Mouse (Mus musculus): ENCODE data around the gene Tmem199. TPM values are rescaled to one million over a fixed set of nuclear protein-coding genes. Genes with fewer than 3 reads are reported as not detected.

Gene Tmem199
- polyA plus RNA-seq, 1 experiment from 2014 or later: 56.7 TPM

GRCm38 (mm10) chr11:78467515-78467914, 44.5 kb downstream of the Tmem199 start:
- no peak overlapping the region for H3K4me2 ChIP-seq
- ATAC-seq (replicated peaks; ENCODE audit: low FRiP score): no peak

DNA sequence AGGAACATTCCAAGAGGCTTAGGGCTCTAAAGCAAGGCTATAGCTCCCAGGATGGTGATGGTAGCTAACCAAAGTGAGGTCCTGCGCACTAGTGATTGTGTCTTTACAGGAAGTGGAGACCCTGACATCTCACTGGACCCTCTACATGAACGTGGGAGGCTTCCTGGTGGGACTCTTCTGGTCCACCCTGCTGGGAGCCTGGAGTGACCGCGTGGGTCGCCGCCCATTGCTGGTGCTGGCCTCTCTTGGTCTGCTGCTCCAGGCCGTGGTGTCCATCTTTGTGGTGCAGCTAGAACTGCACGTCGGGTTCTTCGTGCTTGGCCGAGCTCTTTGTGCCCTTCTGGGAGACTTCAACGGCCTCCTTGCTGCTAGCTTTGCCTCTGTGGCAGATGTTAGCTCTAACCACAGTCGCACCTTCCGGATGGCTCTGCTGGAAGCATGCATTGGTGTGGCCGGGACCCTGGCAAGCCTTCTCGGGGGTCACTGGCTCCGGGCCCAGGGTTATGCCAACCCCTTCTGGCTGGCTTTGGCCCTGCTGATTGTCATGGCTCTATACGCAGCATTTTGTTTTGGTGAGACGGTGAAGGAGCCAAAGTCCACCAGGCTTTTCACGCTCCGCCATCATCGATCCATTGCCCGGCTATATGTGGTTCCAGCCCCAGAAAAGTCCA, 45.6 kb downstream of the Tmem199 start:
- peak overlapping the region; percentile 84 for H3K9ac ChIP-seq
- WGBS: 66% methylated on average over 23 of the region's 23 CpGs
- H3K4me1 ChIP-seq: peaks cover 27% of the 10 kb centered on the region
- ATAC-seq (replicated peaks; ENCODE audit: low FRiP score): peak; percentile 23; the same call in 1 of the 2 replicates
- H3K27me3 ChIP-seq: no peaks in the 10 kb centered on the region
- no peaks in the 10 kb centered on the region for H3K36me3 ChIP-seq
- peak overlapping the region; percentile 81 for H3K4me3 ChIP-seq (replicated peaks)
- H3K27ac ChIP-seq: peak overlapping the region; percentile 97
- H3K4me2 ChIP-seq: peak overlapping the region; percentile 91
- no peaks in the 10 kb centered on the region for H3K9me3 ChIP-seq (replicated peaks)

More at GRCm38 (mm10) chr11:78467515-78467914, 44.5 kb downstream of the Tmem199 start:
- Histone ChIP-seq H3K9me3 (replicated peaks) (no peaks in the 10 kb centered on the region), H3K27ac (no peak overlapping the region), H3K27me3 (no peaks in the 10 kb centered on the region), H3K4me1 (peaks cover 27% of the 10 kb centered on the region), H3K4me3 (replicated peaks) (no peak overlapping the region), H3K36me3 (no peaks in the 10 kb centered on the region), H3K9ac (no peak overlapping the region)
- 69% methylated on average over 7 of the region's 7 CpGs for WGBS

DNA sequence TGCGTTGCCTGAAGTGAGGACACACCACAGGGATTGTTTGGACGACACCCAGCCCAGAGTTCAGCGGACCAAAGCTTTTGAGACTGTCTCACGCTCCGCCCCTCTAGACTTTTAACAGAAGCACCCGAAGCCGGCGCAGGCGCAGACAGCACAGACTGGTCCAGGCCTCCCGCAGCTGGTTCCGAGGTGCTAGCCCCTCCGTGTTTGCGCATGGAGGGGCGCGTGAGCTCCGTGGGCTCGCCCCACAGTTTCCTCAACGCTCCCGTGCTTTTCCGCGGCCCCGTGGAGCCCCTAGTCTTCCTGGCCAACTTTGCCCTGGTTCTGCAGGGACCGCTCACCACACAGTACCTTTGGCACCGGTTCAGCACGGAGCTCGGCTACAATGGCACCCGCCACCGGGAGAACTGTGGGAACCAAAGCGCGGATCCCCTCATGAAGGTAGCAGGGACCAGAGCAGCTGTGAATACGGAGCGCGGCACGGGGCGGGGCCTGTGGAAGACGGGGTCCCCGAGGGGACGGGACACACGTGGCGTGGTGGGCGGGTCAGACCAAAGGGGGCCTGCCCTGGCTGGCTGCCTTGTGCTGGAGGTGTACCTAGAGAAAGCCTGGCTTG, 46.3 kb downstream of the Tmem199 start, which contains the start of gene Slc46a1:
Slc46a1 (plus strand) TSS at position 130 of the 613 bp plus-strand sequence.
- peak within 1 kb of the TSS; percentile 84 for H3K9ac ChIP-seq
- peak within 1 kb of the TSS; percentile 97 for H3K27ac ChIP-seq
- no peaks in the 10 kb centered on the region for H3K27me3 ChIP-seq
- under 1% methylated on average over 41 of the region's 41 CpGs for WGBS
- peak within 1 kb of the TSS; percentile 91 for H3K4me2 ChIP-seq
- peak within 1 kb of the TSS; percentile 81 for H3K4me3 ChIP-seq (replicated peaks)
- H3K36me3 ChIP-seq: no peaks in the 10 kb centered on the region
- peak; percentile 96 for ATAC-seq (replicated peaks; ENCODE audit: low FRiP score)
- no peaks in the 10 kb centered on the region for H3K9me3 ChIP-seq (replicated peaks)
- peaks cover 27% of the 10 kb centered on the region for H3K4me1 ChIP-seq

DNA sequence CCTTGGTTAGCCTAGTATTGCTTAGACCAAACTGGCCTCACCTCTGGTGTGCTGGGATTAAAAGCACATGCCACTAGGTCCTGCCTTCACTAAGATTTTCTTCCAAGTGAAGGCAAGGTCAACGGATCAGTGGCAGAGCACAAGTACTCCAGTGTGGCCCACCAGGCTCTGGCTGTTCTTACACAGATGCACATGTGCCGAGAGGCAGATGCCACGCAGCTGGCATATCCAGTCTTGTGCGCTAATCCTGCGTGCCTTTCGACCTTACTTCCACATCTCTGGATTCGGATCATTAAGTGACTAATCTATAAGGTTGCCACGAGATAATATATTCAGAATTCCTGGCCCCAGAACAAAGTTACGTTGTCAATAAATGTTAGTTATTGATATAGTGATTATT, 46.9 kb downstream of the Tmem199 start:
- WGBS: 21% methylated on average over 9 of the region's 9 CpGs
- ATAC-seq (replicated peaks; ENCODE audit: low FRiP score): no peak
- Histone ChIP-seq H3K9me3 (replicated peaks) (no peaks in the 10 kb centered on the region), H3K27me3 (no peaks in the 10 kb centered on the region), H3K4me3 (replicated peaks) (peak overlapping the region; percentile 81), H3K27ac (peak overlapping the region; percentile 97), H3K36me3 (no peaks in the 10 kb centered on the region), H3K4me2 (peak overlapping the region; percentile 91), H3K4me1 (peaks cover 27% of the 10 kb centered on the region), H3K9ac (peak overlapping the region; percentile 84; the same call in 1 of the 2 replicates)

- Histone ChIP-seq H3K36me3 (no peaks in the 10 kb centered on the region), H3K9me3 (replicated peaks) (no peaks in the 10 kb centered on the region), H3K4me2 (no peak overlapping the region), H3K27ac (no peak overlapping the region), H3K4me1 (peaks cover 27% of the 10 kb centered on the region), H3K27me3 (no peaks in the 10 kb centered on the region), H3K4me3 (replicated peaks) (no peak overlapping the region), H3K9ac (no peak overlapping the region)
- ATAC-seq (replicated peaks; ENCODE audit: low FRiP score): no peak
- WGBS: 55% methylated on average over 13 of the region's 13 CpGs
Observed at GRCm38 (mm10) chr11:78463286-78464036, 48.5 kb downstream of the Tmem199 start.

- H3K9me3 ChIP-seq (replicated peaks): no peaks in the 10 kb centered on the region
- H3K27ac ChIP-seq: no peak overlapping the region
- H3K36me3 ChIP-seq: no peaks in the 10 kb centered on the region
- WGBS: 83% methylated on average over 5 of the region's 5 CpGs
- no peak overlapping the region for H3K9ac ChIP-seq
- H3K27me3 ChIP-seq: no peaks in the 10 kb centered on the region
- H3K4me3 ChIP-seq (replicated peaks): no peak overlapping the region
- H3K4me2 ChIP-seq: no peak overlapping the region
- no peak for ATAC-seq (replicated peaks; ENCODE audit: low FRiP score)
- peaks cover 27% of the 10 kb centered on the region for H3K4me1 ChIP-seq
Observed at GRCm38 (mm10) chr11:78462669-78463068, 49.3 kb downstream of the Tmem199 start.

DNA sequence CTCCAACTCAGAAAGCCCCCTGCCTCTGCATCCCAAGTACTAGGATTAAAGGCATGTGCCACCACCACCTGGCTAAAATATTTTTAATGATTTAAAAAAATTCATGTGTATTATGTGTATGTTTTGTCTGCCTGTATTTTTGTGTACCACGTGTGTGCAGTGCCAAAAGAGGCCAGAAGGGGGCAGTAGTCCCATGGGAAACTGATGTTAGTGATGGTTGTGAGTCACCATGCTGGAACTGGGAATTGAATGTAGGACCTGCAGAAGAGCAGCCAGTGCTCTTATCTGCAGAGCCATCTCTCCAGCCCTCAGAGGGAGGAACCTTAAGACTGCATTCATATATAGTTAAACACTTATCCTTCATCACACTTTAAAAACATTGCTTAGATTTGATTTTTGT, 50.1 kb downstream of the Tmem199 start:
- H3K36me3 ChIP-seq: no peaks in the 10 kb centered on the region
- ATAC-seq (replicated peaks; ENCODE audit: low FRiP score): no peak
- H3K27me3 ChIP-seq: no peaks in the 10 kb centered on the region
- H3K9ac ChIP-seq: no peak overlapping the region
- H3K4me3 ChIP-seq (replicated peaks): no peak overlapping the region
- H3K9me3 ChIP-seq (replicated peaks): no peaks in the 10 kb centered on the region
- H3K27ac ChIP-seq: no peak overlapping the region
- WGBS: 59% methylated on average over 1 of the region's 1 CpGs
- H3K4me1 ChIP-seq: peaks cover 26% of the 10 kb centered on the region
- no peak overlapping the region for H3K4me2 ChIP-seq

- Histone ChIP-seq H3K9ac (no peak overlapping the region), H3K4me1 (peaks cover 11% of the 10 kb centered on the region), H3K4me2 (no peak overlapping the region), H3K27me3 (0 out of 2 replicates have a peak, but pooled peaks cover 2% of the 10 kb centered on the region), H3K27ac (no peak overlapping the region), H3K4me3 (replicated peaks) (no peak overlapping the region), H3K9me3 (replicated peaks) (no peaks in the 10 kb centered on the region), H3K36me3 (no peaks in the 10 kb centered on the region)
- no peak for ATAC-seq (replicated peaks; ENCODE audit: low FRiP score)
- 80% methylated on average over 17 of the region's 17 CpGs for WGBS
Observed at GRCm38 (mm10) chr11:78458740-78459139, 53.2 kb downstream of the Tmem199 start.

Other genes starting within 250 kb of the Tmem199 start
- 0.32 and 0.43 TPM in 2 replicates for gene BC030499, start 221.3 kb downstream of the Tmem199 start, polyA plus RNA-seq (2015; fragmentation: Nextera tagmentation; extraction: Ambion mirVana)
- 43.3 and 47.4 TPM in 2 replicates for gene Spag5, start 210.6 kb downstream of the Tmem199 start, polyA plus RNA-seq (2015; fragmentation: Nextera tagmentation; extraction: Ambion mirVana)
- 6.0 and 6.4 TPM in 2 replicates for gene Aldoc, start 189.2 kb downstream of the Tmem199 start, polyA plus RNA-seq (2015; fragmentation: Nextera tagmentation; extraction: Ambion mirVana)
- 77.5 and 86.2 TPM in 2 replicates for gene Pigs, start 183.8 kb downstream of the Tmem199 start, polyA plus RNA-seq (2015; fragmentation: Nextera tagmentation; extraction: Ambion mirVana)
- gene Unc119, start 168.7 kb downstream of the Tmem199 start, polyA plus RNA-seq (2015; fragmentation: Nextera tagmentation; extraction: Ambion mirVana): 40.2 and 44.9 TPM in 2 replicates
- 0.10 TPM in 1 of 2 replicates, not detected in the other for gene Foxn1, start 125.6 kb downstream of the Tmem199 start, polyA plus RNA-seq (2015; fragmentation: Nextera tagmentation; extraction: Ambion mirVana)
- gene Slc13a2, start 90.0 kb downstream of the Tmem199 start, polyA plus RNA-seq (2015; fragmentation: Nextera tagmentation; extraction: Ambion mirVana): 1.1 and 1.2 TPM in 2 replicates
- 21.1 and 21.3 TPM in 2 replicates for gene Slc46a1, start 46.5 kb downstream of the Tmem199 start, polyA plus RNA-seq (2015; fragmentation: Nextera tagmentation; extraction: Ambion mirVana)
- 1.5 and 1.8 TPM in 2 replicates for gene Sarm1, start 14.4 kb downstream of the Tmem199 start, polyA plus RNA-seq (2015; fragmentation: Nextera tagmentation; extraction: Ambion mirVana)
- 4.5 and 8.1 TPM in 2 replicates for gene Vtn, start 13.1 kb downstream of the Tmem199 start, polyA plus RNA-seq (2015; fragmentation: Nextera tagmentation; extraction: Ambion mirVana)
- gene Sebox, start 8.7 kb downstream of the Tmem199 start, polyA plus RNA-seq (2015; fragmentation: Nextera tagmentation; extraction: Ambion mirVana): not detected in 2 replicates
- 169 and 171 TPM in 2 replicates for gene Poldip2, start within 50 bp of the Tmem199 start, polyA plus RNA-seq (2015; fragmentation: Nextera tagmentation; extraction: Ambion mirVana)
- gene Tnfaip1, start 24.2 kb upstream of the Tmem199 start, polyA plus RNA-seq (2015; fragmentation: Nextera tagmentation; extraction: Ambion mirVana): 81.8 and 88.2 TPM in 2 replicates
- 134 and 145 TPM in 2 replicates for gene Ift20, start 24.2 kb upstream of the Tmem199 start, polyA plus RNA-seq (2015; fragmentation: Nextera tagmentation; extraction: Ambion mirVana)
- 80.4 and 82.3 TPM in 2 replicates for gene Tmem97, start 38.6 kb upstream of the Tmem199 start, polyA plus RNA-seq (2015; fragmentation: Nextera tagmentation; extraction: Ambion mirVana)
- gene Nlk, start 185.2 kb upstream of the Tmem199 start, polyA plus RNA-seq (2015; fragmentation: Nextera tagmentation; extraction: Ambion mirVana): 15.5 and 17.4 TPM in 2 replicates
- gene Ccnq, start 239.6 kb upstream of the Tmem199 start, polyA plus RNA-seq (2015; fragmentation: Nextera tagmentation; extraction: Ambion mirVana): 41.8 and 45.7 TPM in 2 replicates

Data from kidney, embryonic 15.5 days (tissue).